Mouse (Mus musculus): ENCODE data around the gene Glyctk. TPM values are rescaled to one million over a fixed set of nuclear protein-coding genes. Genes with fewer than 3 reads are reported as not detected.

Glyctk gene
- polyA plus RNA-seq, 1 experiment from 2014 or later = 3.5 TPM

- ATAC-seq (ENCODE audit: insufficient read depth, low FRiP score) = no peak
- Histone ChIP-seq H3K27me3 (ENCODE audit: control insufficient read depth, insufficient read depth, low read length) (no peaks in the 10 kb centered on the region), H3K9me3 (replicated peaks; ENCODE audit: control insufficient read depth, low read length) (no peaks in the 10 kb centered on the region), H3K4me2 (ENCODE audit: low read depth, low read length) (0 out of 2 replicates have a peak overlapping the region, but pooled peaks have one; percentile 75), H3K36me3 (ENCODE audit: control insufficient read depth, insufficient read depth, low read length) (no peaks in the 10 kb centered on the region), H3K27ac (ENCODE audit: low read length) (no peak overlapping the region), H3K4me1 (ENCODE audit: control insufficient read depth, insufficient read depth, low read length) (peaks cover 16% of the 10 kb centered on the region), H3K9ac (ENCODE audit: low read length) (no peak overlapping the region), H3K4me3 (replicated peaks; ENCODE audit: low read length) (no peak overlapping the region)
- WGBS = 90% methylated on average over 9 of the region's 9 CpGs
These were observed 39.8 kb upstream of the Glyctk start for GRCm38 (mm10) chr9:106197732-106198131.

- Histone ChIP-seq H3K9ac (ENCODE audit: low read length) (no peak overlapping the region), H3K4me2 (ENCODE audit: low read depth, low read length) (no peak overlapping the region), H3K27me3 (ENCODE audit: control insufficient read depth, insufficient read depth, low read length) (no peaks in the 10 kb centered on the region), H3K27ac (ENCODE audit: low read length) (no peak overlapping the region), H3K9me3 (replicated peaks; ENCODE audit: control insufficient read depth, low read length) (no peaks in the 10 kb centered on the region), H3K36me3 (ENCODE audit: control insufficient read depth, insufficient read depth, low read length) (no peaks in the 10 kb centered on the region), H3K4me1 (ENCODE audit: control insufficient read depth, insufficient read depth, low read length) (peaks cover 14% of the 10 kb centered on the region), H3K4me3 (replicated peaks; ENCODE audit: low read length) (no peak overlapping the region)
- 86% methylated on average over 3 of the region's 3 CpGs for WGBS
- ATAC-seq (ENCODE audit: insufficient read depth, low FRiP score) = no peak
These were observed 39.3 kb upstream of the Glyctk start for GRCm38 (mm10) chr9:106197081-106197713.

GRCm38 (mm10) chr9:106195693-106196092 is 37.8 kb upstream of the Glyctk start:
- no peak overlapping the region for H3K9ac ChIP-seq (ENCODE audit: low read length)
- H3K36me3 ChIP-seq (ENCODE audit: control insufficient read depth, insufficient read depth, low read length) = peaks cover 5% of the 10 kb centered on the region
- 82% methylated on average over 8 of the region's 8 CpGs for WGBS
- H3K27me3 ChIP-seq (ENCODE audit: control insufficient read depth, insufficient read depth, low read length) = no peaks in the 10 kb centered on the region
- H3K4me3 ChIP-seq (replicated peaks; ENCODE audit: low read length) = no peak overlapping the region
- peaks cover 12% of the 10 kb centered on the region; the same call in 1 of the 2 replicates for H3K4me1 ChIP-seq (ENCODE audit: control insufficient read depth, insufficient read depth, low read length)
- no peak overlapping the region for H3K4me2 ChIP-seq (ENCODE audit: low read depth, low read length)
- no peaks in the 10 kb centered on the region for H3K9me3 ChIP-seq (replicated peaks; ENCODE audit: control insufficient read depth, low read length)
- no peak for ATAC-seq (ENCODE audit: insufficient read depth, low FRiP score)
- H3K27ac ChIP-seq (ENCODE audit: low read length) = no peak overlapping the region

GRCm38 (mm10) chr9:106193930-106194807 is 36.2 kb upstream of the Glyctk start:
- Histone ChIP-seq H3K9me3 (replicated peaks; ENCODE audit: control insufficient read depth, low read length) (no peaks in the 10 kb centered on the region), H3K27ac (ENCODE audit: low read length) (no peak overlapping the region), H3K36me3 (ENCODE audit: control insufficient read depth, insufficient read depth, low read length) (peaks cover 17% of the 10 kb centered on the region), H3K4me3 (replicated peaks; ENCODE audit: low read length) (no peak overlapping the region), H3K4me2 (ENCODE audit: low read depth, low read length) (no peak overlapping the region), H3K4me1 (ENCODE audit: control insufficient read depth, insufficient read depth, low read length) (peaks cover 5% of the 10 kb centered on the region; the same call in 1 of the 2 replicates), H3K9ac (ENCODE audit: low read length) (no peak overlapping the region), H3K27me3 (ENCODE audit: control insufficient read depth, insufficient read depth, low read length) (no peaks in the 10 kb centered on the region)
- no peak for ATAC-seq (ENCODE audit: insufficient read depth, low FRiP score)
- WGBS = 87% methylated on average over 8 of the region's 8 CpGs

GRCm38 (mm10) chr9:106192998-106193397 is 35.1 kb upstream of the Glyctk start:
- H3K9ac ChIP-seq (ENCODE audit: low read length) = no peak overlapping the region
- no peaks in the 10 kb centered on the region for H3K9me3 ChIP-seq (replicated peaks; ENCODE audit: control insufficient read depth, low read length)
- H3K36me3 ChIP-seq (ENCODE audit: control insufficient read depth, insufficient read depth, low read length) = peaks cover 28% of the 10 kb centered on the region
- H3K4me1 ChIP-seq (ENCODE audit: control insufficient read depth, insufficient read depth, low read length) = peaks cover 4% of the 10 kb centered on the region; the same call in 1 of the 2 replicates
- WGBS = 77% methylated on average over 1 of the region's 1 CpGs
- no peak overlapping the region for H3K4me3 ChIP-seq (replicated peaks; ENCODE audit: low read length)
- no peak for ATAC-seq (ENCODE audit: insufficient read depth, low FRiP score)
- H3K4me2 ChIP-seq (ENCODE audit: low read depth, low read length) = no peak overlapping the region
- H3K27ac ChIP-seq (ENCODE audit: low read length) = no peak overlapping the region
- H3K27me3 ChIP-seq (ENCODE audit: control insufficient read depth, insufficient read depth, low read length) = no peaks in the 10 kb centered on the region

GRCm38 (mm10) chr9:106192024-106192423 is 34.1 kb upstream of the Glyctk start:
- Histone ChIP-seq H3K27me3 (ENCODE audit: control insufficient read depth, insufficient read depth, low read length) (no peaks in the 10 kb centered on the region), H3K36me3 (ENCODE audit: control insufficient read depth, insufficient read depth, low read length) (peaks cover 32% of the 10 kb centered on the region), H3K4me2 (ENCODE audit: low read depth, low read length) (no peak overlapping the region), H3K27ac (ENCODE audit: low read length) (no peak overlapping the region), H3K9me3 (replicated peaks; ENCODE audit: control insufficient read depth, low read length) (no peaks in the 10 kb centered on the region), H3K4me1 (ENCODE audit: control insufficient read depth, insufficient read depth, low read length) (no peaks in the 10 kb centered on the region), H3K9ac (ENCODE audit: low read length) (no peak overlapping the region), H3K4me3 (replicated peaks; ENCODE audit: low read length) (no peak overlapping the region)
- ATAC-seq (ENCODE audit: insufficient read depth, low FRiP score) = no peak
- WGBS = 90% methylated on average over 8 of the region's 8 CpGs

- peaks cover 38% of the 10 kb centered on the region for H3K36me3 ChIP-seq (ENCODE audit: control insufficient read depth, insufficient read depth, low read length)
- H3K4me1 ChIP-seq (ENCODE audit: control insufficient read depth, insufficient read depth, low read length) = no peaks in the 10 kb centered on the region
- H3K27me3 ChIP-seq (ENCODE audit: control insufficient read depth, insufficient read depth, low read length) = no peaks in the 10 kb centered on the region
- H3K9ac ChIP-seq (ENCODE audit: low read length) = no peak overlapping the region
- H3K27ac ChIP-seq (ENCODE audit: low read length) = no peak overlapping the region
- 88% methylated on average over 1 of the region's 1 CpGs for WGBS
- no peaks in the 10 kb centered on the region for H3K9me3 ChIP-seq (replicated peaks; ENCODE audit: control insufficient read depth, low read length)
- no peak overlapping the region for H3K4me3 ChIP-seq (replicated peaks; ENCODE audit: low read length)
- no peak overlapping the region for H3K4me2 ChIP-seq (ENCODE audit: low read depth, low read length)
- ATAC-seq (ENCODE audit: insufficient read depth, low FRiP score) = no peak
These were observed 33.4 kb upstream of the Glyctk start for GRCm38 (mm10) chr9:106191355-106191754.

- no peak for ATAC-seq (ENCODE audit: insufficient read depth, low FRiP score)
- no peak overlapping the region for H3K27ac ChIP-seq (ENCODE audit: low read length)
These were observed 26.1 kb upstream of the Glyctk start for GRCm38 (mm10) chr9:106183996-106184395.

GRCm38 (mm10) chr9:106182146-106182545 is 24.2 kb upstream of the Glyctk start:
- no peak for ATAC-seq (ENCODE audit: insufficient read depth, low FRiP score)
- Histone ChIP-seq H3K4me1 (ENCODE audit: control insufficient read depth, insufficient read depth, low read length) (no peaks in the 10 kb centered on the region), H3K4me3 (replicated peaks; ENCODE audit: low read length) (no peak overlapping the region), H3K27ac (ENCODE audit: low read length) (no peak overlapping the region), H3K9me3 (replicated peaks; ENCODE audit: control insufficient read depth, low read length) (no peaks in the 10 kb centered on the region), H3K9ac (ENCODE audit: low read length) (no peak overlapping the region), H3K4me2 (ENCODE audit: low read depth, low read length) (no peak overlapping the region), H3K36me3 (ENCODE audit: control insufficient read depth, insufficient read depth, low read length) (peaks cover 44% of the 10 kb centered on the region), H3K27me3 (ENCODE audit: control insufficient read depth, insufficient read depth, low read length) (no peaks in the 10 kb centered on the region)
- 89% methylated on average over 4 of the region's 4 CpGs for WGBS

More at GRCm38 (mm10) chr9:106183996-106184395, 26.1 kb upstream of the Glyctk start:
- Histone ChIP-seq H3K4me3 (replicated peaks; ENCODE audit: low read length) (no peak overlapping the region), H3K9me3 (replicated peaks; ENCODE audit: control insufficient read depth, low read length) (no peaks in the 10 kb centered on the region), H3K36me3 (ENCODE audit: control insufficient read depth, insufficient read depth, low read length) (peaks cover 56% of the 10 kb centered on the region), H3K4me1 (ENCODE audit: control insufficient read depth, insufficient read depth, low read length) (no peaks in the 10 kb centered on the region), H3K4me2 (ENCODE audit: low read depth, low read length) (no peak overlapping the region), H3K27me3 (ENCODE audit: control insufficient read depth, insufficient read depth, low read length) (no peaks in the 10 kb centered on the region), H3K9ac (ENCODE audit: low read length) (no peak overlapping the region)
- 77% methylated on average over 5 of the region's 5 CpGs for WGBS
